Comparison of ENCODE assay signal across 11 mouse cellular contexts in genomic region chr4:9147732-9148131, GRCm38 (mm10).
DNase-seq lines count a peak whose midpoint lies in the region; ATAC-seq lines count a peak whose summit lies in the region.
"Had no signal": no experiment of that assay in that cellular context is flagged by ENCODE, and none has a peak within 500 bp of the region (broad histone marks: within the 10 kb centered on the region; RNA-seq: fewer than 3 reads in every experiment).

No protein-coding gene starts in this region.

- H3K9me3 ChIP-seq in hindbrain, embryonic 10.5 days, result peaks cover 4% of the 10 kb centered on the region; the same call in 1 of the 2 replicates
- H3K9me3 ChIP-seq in hindbrain, embryonic 14.5 days (ENCODE audit: control insufficient read depth, low read length), result no peaks in the 10 kb centered on the region; the same call in 1 of the 2 replicates
- no peaks in the 10 kb centered on the region for H3K9me3 ChIP-seq in hindbrain, embryonic 13.5 days
- no peaks in the 10 kb centered on the region for H3K9me3 ChIP-seq in midbrain, embryonic 11.5 days (ENCODE audit: control insufficient read depth, low read length)
- H3K9me3 ChIP-seq: G1E; lung, embryonic 15.5 days had no signal

- peaks cover 18% of the 10 kb centered on the region for H3K4me1 ChIP-seq in hindbrain, embryonic 10.5 days (replicated peaks)
- peaks cover 9% of the 10 kb centered on the region for H3K4me1 ChIP-seq in hindbrain, embryonic 14.5 days (replicated peaks; ENCODE audit: control insufficient read depth, insufficient read depth, low read length)
- peaks cover 11% of the 10 kb centered on the region for H3K4me1 ChIP-seq in hindbrain, embryonic 13.5 days (replicated peaks)
- H3K4me1 ChIP-seq in midbrain, embryonic 11.5 days (ENCODE audit: control insufficient read depth, insufficient read depth, low read length), result peaks cover 2% of the 10 kb centered on the region; the same call in 1 of the 2 replicates
- H3K4me1 ChIP-seq: lung, embryonic 15.5 days had no signal

- H3K27ac ChIP-seq in hindbrain, embryonic 10.5 days, result no peak overlapping the region
- no peak overlapping the region for H3K27ac ChIP-seq in hindbrain, embryonic 14.5 days
- H3K27ac ChIP-seq in hindbrain, embryonic 13.5 days, result 0 out of 2 replicates have a peak overlapping the region, but pooled peaks have one; percentile 9
- no peak overlapping the region for H3K27ac ChIP-seq in midbrain, embryonic 11.5 days (ENCODE audit: low read depth, low read length)
- H3K27ac ChIP-seq: lung, embryonic 15.5 days had no signal

- H3K27me3 ChIP-seq in hindbrain, embryonic 10.5 days (ENCODE audit: insufficient read depth, poor library complexity, severe bottlenecking), result no peaks in the 10 kb centered on the region
- no peaks in the 10 kb centered on the region for H3K27me3 ChIP-seq in hindbrain, embryonic 14.5 days (ENCODE audit: control insufficient read depth, insufficient read depth, low read length)
- H3K27me3 ChIP-seq in hindbrain, embryonic 13.5 days, result no peaks in the 10 kb centered on the region
- no peaks in the 10 kb centered on the region for H3K27me3 ChIP-seq in midbrain, embryonic 11.5 days (ENCODE audit: control insufficient read depth, insufficient read depth, low read length)
- H3K27me3 ChIP-seq: lung, embryonic 15.5 days had no signal

- WGBS in hindbrain, embryonic 10.5 days, result 48% methylated on average over 5 of the region's 5 CpGs
- 33% methylated on average over 5 of the region's 5 CpGs for WGBS in hindbrain, embryonic 14.5 days
- WGBS in hindbrain, embryonic 13.5 days, result 26% methylated on average over 5 of the region's 5 CpGs
- 39% methylated on average over 5 of the region's 5 CpGs for WGBS in midbrain, embryonic 11.5 days

- ATAC-seq in hindbrain, embryonic 14.5 days (ENCODE audit: low FRiP score), result no peak
- no peak for ATAC-seq in hindbrain, embryonic 13.5 days (ENCODE audit: low FRiP score)
- ATAC-seq in midbrain, embryonic 11.5 days (ENCODE audit: low FRiP score), result no peak

- H3K4me3 ChIP-seq in hindbrain, embryonic 10.5 days, result no peak overlapping the region
- H3K4me3 ChIP-seq in hindbrain, embryonic 14.5 days (replicated peaks; ENCODE audit: low read length), result no peak overlapping the region
- H3K4me3 ChIP-seq in hindbrain, embryonic 13.5 days, result no peak overlapping the region
- no peak overlapping the region for H3K4me3 ChIP-seq in midbrain, embryonic 11.5 days (ENCODE audit: low read depth, low read length)
- H3K4me3 ChIP-seq: lung, embryonic 15.5 days had no signal

- H3K36me3 ChIP-seq in hindbrain, embryonic 10.5 days, result no peaks in the 10 kb centered on the region
- no peaks in the 10 kb centered on the region for H3K36me3 ChIP-seq in hindbrain, embryonic 14.5 days (replicated peaks; ENCODE audit: control insufficient read depth, insufficient read depth)
- H3K36me3 ChIP-seq in hindbrain, embryonic 13.5 days, result no peaks in the 10 kb centered on the region
- H3K36me3 ChIP-seq in midbrain, embryonic 11.5 days (ENCODE audit: control insufficient read depth, insufficient read depth, low read length), result no peaks in the 10 kb centered on the region
- H3K36me3 ChIP-seq: G1E; lung, embryonic 15.5 days had no signal

- no peak overlapping the region for H3K9ac ChIP-seq in hindbrain, embryonic 14.5 days
- H3K9ac ChIP-seq in hindbrain, embryonic 13.5 days, result no peak overlapping the region
- H3K9ac ChIP-seq in midbrain, embryonic 11.5 days (ENCODE audit: low read length), result no peak overlapping the region
- H3K9ac ChIP-seq: lung, embryonic 15.5 days had no signal

- DNase-seq in hindbrain, embryonic 10.5 days (ENCODE audit: low spot score), result peak; percentile 11
- no peak for DNase-seq in hindbrain, embryonic 14.5 days (ENCODE audit: low spot score)
- DNase-seq in embryo, embryonic 10 days (ENCODE audit: low spot score), result peak; percentile 54
- peak; percentile 81 for DNase-seq in midbrain, embryonic 11.5 days (ENCODE audit: low spot score, missing footprints)
- no peak for DNase-seq in spleen, postnatal 36 days (ENCODE audit: low spot score in 2 of 2)
- DNase-seq in right cerebral cortex, postnatal 4 days, result no peak
- DNase-seq: cerebellum, adult 8-10 months; kidney, adult 2 months had no signal

- H3K4me2 ChIP-seq in hindbrain, embryonic 14.5 days (replicated peaks), result no peak overlapping the region
- H3K4me2 ChIP-seq in hindbrain, embryonic 13.5 days, result no peak overlapping the region
- no peak overlapping the region for H3K4me2 ChIP-seq in midbrain, embryonic 11.5 days
- H3K4me2 ChIP-seq: lung, embryonic 15.5 days had no signal

Comparison
In these comparisons a context has a peak if more than half of its experiments do, and no peak if none do; other contexts are left out.
1. DNase-seq: peak in hindbrain, embryonic 10.5 days (single experiment), embryo, embryonic 10 days (single experiment) and midbrain, embryonic 11.5 days (single experiment); none in hindbrain, embryonic 14.5 days (single experiment), spleen, postnatal 36 days (0 of 2) and right cerebral cortex, postnatal 4 days (single experiment).